Mouse (Mus musculus) left cerebral cortex, postnatal 36 days (tissue): ENCODE results near the gene Srm. TPM values are rescaled to one million over a fixed set of nuclear protein-coding genes. Genes with fewer than 3 reads are reported as not detected.

Experiments used
- DNase-seq, 2 experiments: peaks; one replicate each; pipeline ENCODE4 v3.0.0; 2021 to 2022; ENCODE audit warnings: low spot score in 2 of 2, mixed read lengths in 1 of 2
- intact Hi-C: fragments of 180-260 bp; cut with DNase I; formaldehyde crosslinking; loops from one replicate; pipeline ENCODE4 v1.15.1; 2025
- total RNA-seq, 2 experiments: library from RNA; stranded (reverse); gene quantifications; 2 replicates each; pipeline ENCODE4 v1.2.3; 2021

Gene Srm
- total RNA-seq, 2 experiments from 2014 or later: 73.4 to 79.1 TPM

DNA sequence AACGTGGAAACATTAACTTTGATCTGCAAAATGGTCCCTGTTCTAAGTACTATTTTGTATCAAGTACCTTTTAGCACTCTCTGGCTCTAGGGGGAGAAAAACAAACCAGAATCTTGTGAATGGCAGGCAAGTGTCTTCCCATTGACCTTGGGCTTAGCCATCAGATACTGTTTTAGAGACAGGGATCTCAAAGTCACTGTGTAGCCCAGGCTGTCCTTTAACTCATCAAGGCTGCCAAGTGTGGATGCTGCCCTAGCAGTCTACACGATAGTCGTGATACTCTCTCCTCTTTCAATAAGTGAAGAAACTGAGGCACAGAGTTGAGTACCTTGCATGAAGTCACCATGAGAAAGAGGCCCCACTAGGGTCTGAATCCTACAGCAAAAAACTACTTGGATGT lies 35.9 kb downstream of the Srm start:
- no peak for DNase-seq
- intact Hi-C loops: no loop called here

DNA sequence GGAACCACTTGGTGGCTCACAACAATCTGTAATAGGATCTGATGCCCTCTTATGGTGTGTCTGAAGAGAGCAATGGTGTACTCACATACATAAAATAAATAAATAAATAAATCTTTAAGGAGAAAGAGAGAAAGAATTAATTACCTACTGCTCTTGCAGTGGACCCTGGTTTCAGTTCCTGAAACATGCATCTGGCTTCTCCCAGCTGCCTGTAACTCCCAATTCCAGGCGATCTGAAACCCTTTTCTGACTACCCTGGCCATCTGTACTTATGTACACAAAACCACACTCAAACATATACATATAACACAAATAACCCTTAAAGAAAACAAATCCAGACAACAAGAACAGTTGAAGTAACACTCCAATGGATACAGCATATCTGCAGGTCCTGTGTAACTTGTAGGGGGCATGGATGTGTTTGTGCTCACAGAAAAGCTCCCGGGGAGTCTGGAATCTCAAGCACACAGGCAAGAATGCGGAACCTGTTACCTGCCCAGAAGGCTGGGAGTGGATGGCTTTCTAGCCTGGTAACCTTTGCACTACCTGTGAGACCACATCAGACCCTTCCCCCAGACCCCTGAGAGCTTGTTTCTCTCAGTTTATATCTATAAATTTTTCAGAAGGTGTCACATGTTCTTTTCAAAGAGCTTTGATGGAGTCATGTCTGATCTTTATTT lies 40.9 kb downstream of the Srm start:
- no peak for DNase-seq
- intact Hi-C loops: no loop called here

DNA sequence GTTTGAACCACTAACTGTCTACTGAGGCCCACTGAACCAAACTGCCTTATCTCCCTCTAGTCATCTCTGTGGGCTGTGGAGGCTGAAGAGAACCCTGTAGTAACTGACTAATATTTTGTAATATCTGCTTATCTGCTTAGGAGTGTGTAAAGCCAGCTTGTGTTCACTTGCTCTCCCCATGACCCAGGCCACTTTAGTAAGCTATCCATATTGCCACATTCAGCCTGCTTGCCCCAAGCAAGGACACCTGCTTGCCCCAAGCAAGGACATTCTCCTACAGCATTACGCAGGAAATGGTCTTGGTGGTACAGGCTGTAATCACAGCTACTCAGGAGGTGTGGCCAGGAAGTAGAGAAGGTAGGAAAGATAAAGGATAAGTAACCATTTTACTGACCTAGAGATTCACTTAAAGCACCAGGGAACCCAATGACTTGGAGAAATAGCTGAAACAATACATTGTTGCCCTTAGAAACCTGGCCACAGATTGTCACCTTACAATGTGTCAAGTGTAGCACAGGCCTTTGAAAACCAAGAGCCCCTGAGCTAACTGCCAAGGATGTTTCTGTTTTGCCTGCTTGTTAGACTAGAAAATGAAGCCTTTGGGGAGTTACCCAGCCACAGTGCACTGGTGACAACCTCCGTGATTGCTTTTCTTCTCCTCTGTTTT lies 42.2 kb downstream of the Srm start:
- intact Hi-C loops: no loop called here
- DNase-seq: no peak

DNA sequence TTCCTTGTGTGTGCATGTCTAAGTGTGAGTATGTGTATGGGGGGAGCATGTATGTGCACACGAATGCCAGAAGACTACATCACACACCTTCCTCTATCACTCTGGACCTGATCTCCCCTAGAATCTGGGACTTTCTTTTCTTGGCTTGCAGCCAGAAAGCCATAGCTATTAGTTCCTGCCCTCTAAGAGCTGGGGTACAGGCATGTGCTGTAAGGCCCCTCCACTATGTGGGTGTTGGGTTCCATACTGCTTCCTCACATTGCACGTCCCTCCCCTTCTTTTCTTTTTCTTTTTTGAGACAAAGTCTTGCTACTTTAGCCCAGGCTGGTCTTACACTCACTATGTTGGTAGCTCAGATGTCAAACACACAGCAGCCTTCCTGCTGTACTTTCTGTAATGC lies 44.0 kb downstream of the Srm start:
- intact Hi-C loops: no loop called here
- DNase-seq: no peak

DNA sequence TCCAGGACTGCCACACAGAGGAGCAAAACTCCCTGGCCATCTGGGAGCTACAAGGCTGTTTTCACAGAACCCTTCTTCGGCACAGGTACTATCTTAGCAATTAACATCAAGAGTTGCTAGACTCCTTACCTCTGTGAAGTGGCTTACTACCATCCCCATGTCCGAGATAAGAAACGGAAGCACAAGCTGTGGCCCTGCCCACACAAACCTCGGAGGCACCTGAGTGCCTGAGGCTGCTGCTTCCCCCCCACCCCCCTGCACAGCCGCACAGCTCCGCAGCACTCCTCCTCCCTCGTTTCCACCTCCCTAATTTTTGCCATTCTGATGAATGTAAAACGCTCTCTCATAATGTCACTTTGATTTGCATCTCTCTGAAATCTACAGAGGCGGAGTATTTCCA lies 47.0 kb downstream of the Srm start:
- intact Hi-C loops: no loop called here
- no peak for DNase-seq

DNA sequence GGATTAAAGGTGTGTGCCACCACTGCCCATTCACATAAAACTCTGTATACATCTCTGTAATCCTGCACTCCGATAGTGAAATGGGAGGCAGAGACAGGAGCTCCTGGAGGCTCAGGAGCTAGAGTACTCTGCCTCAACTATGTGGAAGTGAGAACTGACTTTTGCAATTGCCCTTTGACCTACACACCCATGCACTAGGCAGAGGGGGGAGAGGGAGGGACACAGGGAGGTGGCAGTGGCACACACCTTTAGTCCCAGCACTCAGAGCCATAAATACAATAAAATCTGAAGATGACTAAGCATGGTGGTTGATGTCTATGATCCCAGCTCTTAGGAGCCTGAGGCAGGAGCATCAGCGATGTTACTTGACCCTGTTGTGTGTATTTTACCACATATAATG lies 48.2 kb downstream of the Srm start:
- DNase-seq: no peak
- intact Hi-C loops: no loop called here

DNA sequence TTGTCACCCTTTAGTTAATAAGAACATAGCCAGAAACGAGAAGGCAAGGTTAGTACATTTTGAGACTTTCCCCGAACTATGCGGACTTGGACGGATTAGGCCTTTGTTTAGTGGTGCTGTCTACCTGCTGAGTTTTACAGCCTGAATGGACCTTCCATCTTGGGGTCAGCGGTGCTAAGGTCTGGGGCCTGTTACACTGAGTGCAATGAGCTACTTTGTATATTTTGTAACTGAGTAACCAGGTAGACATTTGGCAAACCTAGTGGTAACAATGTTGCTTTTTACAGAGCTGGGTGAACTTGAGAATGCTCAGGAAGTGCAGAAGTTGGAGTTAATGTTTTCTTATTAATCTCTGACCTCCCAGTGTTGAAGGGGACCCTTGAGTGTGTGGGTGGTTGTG lies 49.8 kb downstream of the Srm start:
- intact Hi-C loops: no loop called here
- DNase-seq: no peak

DNA sequence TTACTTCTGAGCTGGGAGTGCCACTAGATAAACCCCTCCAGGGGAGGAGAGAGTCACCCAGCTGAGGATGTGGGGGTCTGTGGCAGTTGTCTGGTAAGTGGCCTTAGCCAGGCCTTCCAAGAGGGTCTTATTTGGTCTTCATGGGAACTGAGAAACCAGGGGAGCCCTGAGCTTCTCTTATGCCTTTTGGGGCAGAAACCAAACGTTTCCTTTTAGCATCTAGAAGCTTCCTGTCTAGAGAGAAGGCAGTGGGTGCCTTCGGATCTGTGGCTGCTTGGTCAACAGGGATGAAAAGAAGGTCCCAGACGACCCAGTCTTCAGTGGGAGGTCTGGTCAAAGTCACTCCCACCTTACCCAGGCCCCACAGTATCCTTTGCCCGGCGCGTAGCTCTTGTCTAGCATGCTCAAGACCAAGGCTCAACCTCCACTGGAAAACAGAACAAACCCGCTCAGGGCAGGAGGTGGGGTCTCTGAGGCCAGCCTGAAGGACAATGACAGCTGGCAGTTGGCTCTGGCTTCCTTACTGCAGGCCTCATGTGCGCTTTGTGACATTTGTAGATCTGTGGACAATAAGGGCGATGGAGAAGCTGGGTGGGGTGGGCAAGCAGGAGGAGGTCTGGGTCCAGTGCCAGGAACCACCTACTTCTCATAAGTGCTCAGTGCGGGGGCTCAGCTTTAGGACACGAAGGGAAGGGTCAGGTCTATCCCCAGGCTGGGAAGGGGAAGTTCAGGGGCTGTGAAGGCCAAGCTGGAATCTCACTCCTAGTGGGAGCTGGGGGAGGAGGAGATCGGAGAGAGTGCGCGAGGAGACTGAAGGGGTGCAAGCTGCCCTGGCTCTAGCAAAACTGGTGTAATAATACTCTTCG lies 52.2 kb downstream of the Srm start, which contains the start of gene Gm572:
Gene Gm572 (plus strand): TSS at position 27 of the 866 bp plus-strand sequence.
- intact Hi-C loops: no loop called here
- DNase-seq: no peak

DNA sequence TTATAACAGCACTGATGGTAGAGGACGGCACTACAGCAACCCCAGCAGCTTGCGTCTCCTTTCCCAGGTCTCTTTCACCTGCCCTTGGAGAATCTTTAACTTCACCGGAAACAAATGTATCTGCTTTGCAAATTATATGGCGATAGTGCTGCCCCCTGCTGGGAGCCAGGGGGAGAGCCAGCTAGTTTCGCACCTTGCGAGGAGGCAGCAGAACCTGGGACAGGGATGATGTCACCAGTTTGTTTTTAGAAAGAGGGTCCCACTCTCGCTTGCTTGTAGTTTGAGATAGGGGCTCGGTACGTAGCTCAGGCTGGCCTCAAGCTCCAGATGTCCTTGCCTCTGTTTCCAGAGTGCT lies 52.8 kb downstream of the Srm start:
- DNase-seq: peak; percentile 45 to 49
- intact Hi-C loops: no loop called here

Other genes with a start within 250 kb of the Srm start
- 1 to 10 TPM; 8.3 to 8.6 TPM for gene Ubiad1, start 146.7 kb upstream of the Srm start, total RNA-seq
- gene Mtor, start 142.9 kb upstream of the Srm start, total RNA-seq: 100 to 1,000 TPM in 1 of 2 experiments, 10 to 100 TPM in 1; 91.8 to 100 TPM
- under 1 TPM; 0.57 to 0.59 TPM for gene Angptl7, start 91.0 kb upstream of the Srm start, total RNA-seq
- 10 to 100 TPM; 43.0 to 53.4 TPM for gene Exosc10, start 33.1 kb upstream of the Srm start, total RNA-seq
- 1 to 10 TPM; 1.5 to 5.5 TPM for gene Masp2, start 11.1 kb downstream of the Srm start, total RNA-seq
- gene Tardbp, start 35.5 kb downstream of the Srm start, total RNA-seq: 100 to 1,000 TPM; 151 to 208 TPM
- gene Gm572, start 51.8 kb downstream of the Srm start, total RNA-seq: not detected
- 1 to 10 TPM; 1.1 to 1.8 TPM for gene Casz1, start 212.9 kb downstream of the Srm start, total RNA-seq